Mouse (Mus musculus) testis, adult 2 months (tissue): ENCODE measurements at regions not wholly inside any gene's neighbourhood (a gene's known extent, or its start where the extent isn't known, plus 50 kb on each side); places are given as distances from the start of the nearest gene placed in this dataset.

Experiments
- H3K27ac ChIP-seq: fragments of 200-500 bp; 2 replicates; pipeline ENCODE4 v1.5.1; 2012; ENCODE audit warnings: low read depth, low read length; ENCODE audit not compliant: control insufficient read depth, insufficient read depth
- H3K27me3 ChIP-seq: fragments of 200-500 bp; 2 replicates; pipeline ENCODE4 v1.6.1; 2012; ENCODE audit warnings: mild to moderate bottlenecking, low read length, moderate library complexity; ENCODE audit not compliant: control insufficient read depth, insufficient read depth
- H3K36me3 ChIP-seq: fragments of 200-500 bp; 2 replicates; pipeline ENCODE4 v1.6.1; 2012; ENCODE audit warnings: mild to moderate bottlenecking, low read length; ENCODE audit not compliant: control insufficient read depth, insufficient read depth
- H3K4me1 ChIP-seq: fragments of 200-500 bp; 2 replicates; pipeline ENCODE4 v1.6.1; 2012; ENCODE audit warnings: low read length; ENCODE audit not compliant: control insufficient read depth, insufficient read depth
- H3K4me3 ChIP-seq: fragments of 200-500 bp; 2 replicates; pipeline ENCODE4 v1.5.1; 2012; ENCODE audit warnings: low read depth, mild to moderate bottlenecking, low read length, moderate library complexity, mixed read lengths; ENCODE audit not compliant: control insufficient read depth
- CTCF ChIP-seq: fragments of 200-500 bp; IDR thresholded peaks from 2 replicates; pipeline ENCODE4 v1.5.1; 2012; ENCODE audit warnings: low read depth, mild to moderate bottlenecking, inconsistent platforms, low read length, moderate library complexity; ENCODE audit not compliant: control insufficient read depth, insufficient read depth, insufficient replicate concordance
- POLR2A ChIP-seq: fragments of 200-500 bp; IDR thresholded peaks from 2 replicates; pipeline ENCODE4 v1.6.1; 2012; ENCODE audit warnings: low read depth, mild to moderate bottlenecking, inconsistent platforms, low read length, moderate library complexity; ENCODE audit not compliant: control insufficient read depth

GRCm38 (mm10) chr5:100309807-100310165 lies 106.2 kb downstream of the Sec31a start:
- TF ChIP-seq CTCF (no peak), POLR2A (no peak)
- Histone ChIP-seq H3K27ac (no peak overlapping the region), H3K4me3 (no peak overlapping the region), H3K27me3 (no peaks in the 10 kb centered on the region), H3K4me1 (no peaks in the 10 kb centered on the region), H3K36me3 (no peaks in the 10 kb centered on the region)

GRCm38 (mm10) chr5:100309071-100309806 lies 106.8 kb downstream of the Sec31a start:
- TF ChIP-seq CTCF (no peak), POLR2A (no peak)
- Histone ChIP-seq H3K27me3 (no peaks in the 10 kb centered on the region), H3K4me1 (no peaks in the 10 kb centered on the region), H3K4me3 (no peak overlapping the region), H3K36me3 (no peaks in the 10 kb centered on the region), H3K27ac (no peak overlapping the region)

GRCm38 (mm10) chr5:100304403-100304802 lies 111.6 kb downstream of the Sec31a start:
- no peaks in the 10 kb centered on the region for H3K36me3 ChIP-seq
- H3K4me3 ChIP-seq, result no peak overlapping the region
- no peak overlapping the region for H3K27ac ChIP-seq
- no peaks in the 10 kb centered on the region for H3K4me1 ChIP-seq
- H3K27me3 ChIP-seq, result no peaks in the 10 kb centered on the region
- TF ChIP-seq POLR2A (no peak), CTCF (no peak)

GRCm38 (mm10) chr5:100302068-100302775 lies 113.8 kb downstream of the Sec31a start:
- no peak overlapping the region for H3K27ac ChIP-seq

GRCm38 (mm10) chr5:100299141-100299540 lies 116.9 kb downstream of the Sec31a start:
- Histone ChIP-seq H3K4me3 (no peak overlapping the region), H3K4me1 (no peaks in the 10 kb centered on the region), H3K36me3 (no peaks in the 10 kb centered on the region), H3K27ac (no peak overlapping the region), H3K27me3 (no peaks in the 10 kb centered on the region)
- TF ChIP-seq CTCF, result no peak
- TF ChIP-seq POLR2A, result no peak

More at GRCm38 (mm10) chr5:100302068-100302775, 113.8 kb downstream of the Sec31a start:
- TF ChIP-seq POLR2A, result no peak
- TF ChIP-seq CTCF, result no peak
- Histone ChIP-seq H3K4me3 (no peak overlapping the region), H3K27me3 (no peaks in the 10 kb centered on the region), H3K36me3 (no peaks in the 10 kb centered on the region), H3K4me1 (no peaks in the 10 kb centered on the region)

GRCm38 (mm10) chr5:100294189-100294588 lies 121.8 kb downstream of the Sec31a start:
- H3K4me1 ChIP-seq, result no peaks in the 10 kb centered on the region
- TF ChIP-seq POLR2A, result no peak
- no peak for TF ChIP-seq CTCF
- no peaks in the 10 kb centered on the region for H3K27me3 ChIP-seq
- H3K27ac ChIP-seq, result no peak overlapping the region
- no peaks in the 10 kb centered on the region for H3K36me3 ChIP-seq
- no peak overlapping the region for H3K4me3 ChIP-seq

- TF ChIP-seq POLR2A (no peak), CTCF (no peak)
- Histone ChIP-seq H3K27me3 (no peaks in the 10 kb centered on the region), H3K4me1 (peaks cover 9% of the 10 kb centered on the region), H3K4me3 (peak overlapping the region; percentile 70), H3K27ac (no peak overlapping the region), H3K36me3 (no peaks in the 10 kb centered on the region)
Observed at GRCm38 (mm10) chr5:100280215-100280614, 120.6 kb upstream of the Tmem150c start.
